Mouse (Mus musculus) ES-E14 (cell line): ENCODE results near the gene Nxn. TPM values are rescaled to one million over a fixed set of nuclear protein-coding genes. Genes with fewer than 3 reads are reported as not detected.

Experiments
- DNase-seq: peaks from one replicate; pipeline ENCODE4 v3.0.0-alpha.2; 2013; ENCODE audit warnings: low read depth, low spot score
- H3K27ac ChIP-seq: 2 replicates; pipeline ENCODE4 v1.5.1; 2012; ENCODE audit warnings: low read depth, mild to moderate bottlenecking, low read length, moderate library complexity, mixed read lengths; ENCODE audit not compliant: poor library complexity, insufficient read depth, severe bottlenecking
- H3K36me3 ChIP-seq: 2 replicates; pipeline ENCODE4 v1.6.1; 2012; ENCODE audit warnings: mild to moderate bottlenecking, low read length, moderate library complexity, mixed read lengths; ENCODE audit not compliant: control insufficient read depth, poor library complexity, insufficient read depth, severe bottlenecking
- H3K4me1 ChIP-seq, 2 experiments: fragments of 150-350 bp in 1 of 2; sonication (generic) in 1 of 2; 2 replicates each; pipeline ENCODE4 v1.6.1; 2012; ENCODE audit warnings: low read length in 2 of 2, mild to moderate bottlenecking in 1 of 2, mixed read lengths in 1 of 2; ENCODE audit not compliant: control insufficient read depth in 2 of 2, insufficient read depth in 2 of 2, poor library complexity in 1 of 2
- H3K4me3 ChIP-seq, 2 experiments: fragments of 150-350 bp in 1 of 2; sonication (generic) in 1 of 2; 2 replicates each; pipeline ENCODE4 v1.5.1; 2012; ENCODE audit warnings: low read length in 2 of 2, low read depth in 1 of 2, mild to moderate bottlenecking in 1 of 2, mixed read lengths in 1 of 2; ENCODE audit not compliant: insufficient read depth in 1 of 2, poor library complexity in 1 of 2, severe bottlenecking in 1 of 2
- H3K9ac ChIP-seq: 2 replicates; pipeline ENCODE4 v1.6.1; 2012; ENCODE audit warnings: low read depth, mild to moderate bottlenecking, low read length, mixed read lengths; ENCODE audit not compliant: poor library complexity, insufficient read depth, severe bottlenecking
- H3K9me3 ChIP-seq: fragments of 150-350 bp; sonication (generic); 2 replicates; pipeline ENCODE4 v1.6.1; 2012; ENCODE audit warnings: low read depth, mild to moderate bottlenecking, low read length; ENCODE audit not compliant: control insufficient read depth, insufficient read depth
- CHD2 ChIP-seq: IDR thresholded peaks from 2 replicates; pipeline ENCODE4 v1.6.1; 2014; ENCODE audit warnings: mild to moderate bottlenecking, low read depth, low read length, inconsistent platforms
- HCFC1 ChIP-seq: IDR thresholded peaks from 2 replicates; pipeline ENCODE4 v1.6.1; 2012; ENCODE audit warnings: low read length, inconsistent platforms, borderline replicate concordance; ENCODE audit not compliant: insufficient read depth
- MAFK ChIP-seq: IDR thresholded peaks from 2 replicates; pipeline ENCODE4 v1.6.1; 2014; ENCODE audit warnings: mild to moderate bottlenecking, low read depth, low read length, inconsistent platforms; ENCODE audit not compliant: insufficient read depth
- ZC3H11A ChIP-seq: IDR thresholded peaks from 2 replicates; pipeline ENCODE4 v1.6.1; 2012; ENCODE audit warnings: low read depth, mild to moderate bottlenecking, inconsistent platforms, low read length, borderline replicate concordance
- ZNF384 ChIP-seq: IDR thresholded peaks from 2 replicates; pipeline ENCODE4 v1.6.1; 2012; ENCODE audit warnings: low read depth, low read length, inconsistent platforms
- in situ Hi-C, 2 experiments: fragments of 600-800 bp; cut with MboI; formaldehyde crosslinking; loops; one replicate each; pipeline ENCODE4 v1.15.1; 2025; ENCODE audit warnings: low sequenced_read_pairs in 2 of 2, inconsistent platforms in 1 of 2; ENCODE audit not compliant: unreplicated experiment in 2 of 2
- total RNA-seq: library from RNA; depleted of rRNA; stranded (reverse); fragments of 300-350 nt; gene quantifications from 2 replicates; pipeline ENCODE4 v1.2.3, GENCODE M21; 2012

Gene Nxn
- total RNA-seq, 1 experiment: 48.0 TPM

DNA sequence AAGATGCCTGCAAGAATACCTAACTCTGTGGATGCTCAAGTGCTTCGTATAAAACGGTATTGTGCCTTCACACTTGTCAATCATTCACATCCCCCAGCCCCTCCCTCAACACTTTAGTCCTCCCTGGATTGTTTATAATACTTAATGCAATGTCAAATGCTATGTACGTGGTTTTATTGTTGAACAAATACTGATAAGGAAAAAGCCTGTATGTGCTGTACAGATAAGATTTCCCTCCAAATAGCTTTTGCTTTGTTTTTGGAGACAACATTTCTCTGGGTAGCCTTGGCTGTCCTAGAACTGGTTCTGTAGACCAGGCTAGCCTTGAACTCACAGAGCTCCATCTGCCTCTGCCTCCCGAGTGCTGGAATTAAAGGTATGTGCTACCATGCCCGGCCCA is 59.1 kb downstream of the Nxn start:
- Histone ChIP-seq H3K36me3 (no peaks in the 10 kb centered on the region), H3K27ac (no peak overlapping the region), H3K4me3 (no peak overlapping the region), H3K9ac (no peak overlapping the region), H3K9me3 (no peaks in the 10 kb centered on the region), H3K4me1 (peaks cover 0 to 4% of the 10 kb centered on the region in 2 experiments; a peak in 2 of 4 replicates)
- no peak for DNase-seq
- TF ChIP-seq MAFK (no peak), HCFC1 (no peak), ZNF384 (no peak), ZC3H11A (no peak), CHD2 (no peak)
- in situ Hi-C loops: no loop called here

DNA sequence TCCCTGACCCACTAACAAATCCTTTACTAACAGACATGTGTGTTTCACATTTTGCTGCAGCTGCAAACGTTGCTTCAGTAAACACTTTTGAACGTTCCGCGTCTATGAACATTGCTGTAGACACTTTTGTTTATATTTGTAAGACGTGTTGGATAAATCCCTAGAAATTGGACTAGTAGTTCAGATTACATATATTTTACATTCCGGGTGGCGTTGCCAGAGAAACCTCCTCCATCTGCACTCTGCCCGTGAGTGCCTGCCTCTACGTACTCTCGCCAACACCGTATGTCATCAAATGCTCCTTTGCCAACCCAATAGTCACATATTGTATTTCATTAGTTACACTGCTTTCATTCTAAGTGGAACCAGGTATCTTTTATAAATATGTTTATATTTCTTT is 59.8 kb downstream of the Nxn start:
- Histone ChIP-seq H3K36me3 (no peaks in the 10 kb centered on the region), H3K27ac (no peak overlapping the region), H3K4me3 (no peak overlapping the region), H3K4me1 (peaks cover 0 to 4% of the 10 kb centered on the region in 2 experiments; a peak in 2 of 4 replicates), H3K9me3 (no peaks in the 10 kb centered on the region), H3K9ac (no peak overlapping the region)
- no peak for DNase-seq
- no peak for TF ChIP-seq CHD2
- no peak for TF ChIP-seq ZNF384
- TF ChIP-seq ZC3H11A: no peak
- no peak for TF ChIP-seq MAFK
- TF ChIP-seq HCFC1: no peak
- in situ Hi-C loops: no loop called here

DNA sequence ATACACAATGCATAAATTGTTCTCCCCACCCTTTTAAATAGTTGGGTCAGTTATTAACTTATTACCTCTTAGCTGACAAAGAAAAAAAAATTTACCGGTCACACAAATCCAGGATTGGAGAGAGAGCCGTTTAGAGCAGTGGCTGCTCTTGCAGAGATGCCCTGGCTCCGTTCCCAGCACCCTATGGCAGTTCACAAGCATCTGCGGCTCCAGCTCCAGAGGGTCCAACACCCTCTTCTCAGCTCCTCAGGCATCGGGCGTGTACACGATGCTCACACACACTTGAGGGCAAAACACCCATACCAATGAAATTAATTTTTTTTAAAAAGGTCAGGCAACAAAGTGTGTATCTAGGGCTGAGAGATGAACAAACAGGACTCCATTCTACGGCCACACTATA is 60.3 kb downstream of the Nxn start:
- Histone ChIP-seq H3K9ac (no peak overlapping the region), H3K4me3 (no peak overlapping the region), H3K27ac (no peak overlapping the region), H3K9me3 (no peaks in the 10 kb centered on the region), H3K4me1 (peaks cover 0 to 4% of the 10 kb centered on the region in 2 experiments; a peak in 2 of 4 replicates), H3K36me3 (no peaks in the 10 kb centered on the region)
- in situ Hi-C loops: no loop called here
- DNase-seq: no peak
- TF ChIP-seq ZNF384 (no peak), CHD2 (no peak), MAFK (no peak), HCFC1 (no peak), ZC3H11A (no peak)

DNA sequence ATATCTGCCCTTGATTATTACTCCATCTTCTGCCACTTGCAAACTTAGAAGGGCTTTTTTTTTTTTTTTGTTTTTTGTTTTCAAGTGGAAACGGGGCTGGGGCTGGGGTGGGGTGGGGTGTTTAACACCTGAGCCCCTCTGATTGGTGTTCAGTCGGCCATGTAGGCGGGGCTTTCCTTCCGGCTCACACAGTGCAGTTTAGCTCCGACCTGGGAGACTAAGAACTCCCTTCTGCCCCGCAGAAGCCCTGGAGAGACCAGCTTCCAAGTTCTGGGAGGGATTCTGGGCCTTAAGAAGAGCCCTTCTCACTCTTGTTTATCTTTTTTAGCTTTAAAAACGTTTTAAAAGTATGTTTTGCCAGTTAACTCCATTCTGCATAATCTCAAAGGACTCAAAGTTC is 61.2 kb downstream of the Nxn start:
- no peaks in the 10 kb centered on the region for H3K9me3 ChIP-seq
- no peak for DNase-seq
- no peak overlapping the region for H3K4me3 ChIP-seq
- no peak for TF ChIP-seq HCFC1
- no peaks in the 10 kb centered on the region for H3K36me3 ChIP-seq
- no peaks in the 10 kb centered on the region; a peak in 1 of 4 replicates for H3K4me1 ChIP-seq
- in situ Hi-C loops: no loop called here
- no peak overlapping the region for H3K9ac ChIP-seq
- H3K27ac ChIP-seq: no peak overlapping the region

DNA sequence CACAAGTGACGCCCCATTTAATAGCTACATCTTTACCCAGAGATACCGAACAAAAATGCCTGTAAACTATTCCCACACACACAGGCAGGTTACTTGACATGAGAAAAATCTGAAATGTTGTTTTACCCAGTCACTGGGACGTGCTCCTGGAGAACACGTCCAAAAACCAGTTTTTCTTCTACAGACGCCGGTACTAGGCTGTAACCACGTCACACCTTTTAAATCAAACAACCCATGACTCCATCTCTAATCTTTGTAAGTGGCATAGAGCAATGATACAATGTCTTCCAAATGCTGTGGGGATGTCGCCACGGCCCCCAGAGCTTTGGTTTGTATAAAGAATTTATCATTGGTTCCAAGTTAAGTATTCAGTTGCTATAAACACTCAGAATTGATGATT is 61.7 kb downstream of the Nxn start:
- TF ChIP-seq CHD2: no peak
- no peak for TF ChIP-seq HCFC1
- no peak for DNase-seq
- Histone ChIP-seq H3K4me3 (no peak overlapping the region), H3K9ac (no peak overlapping the region), H3K27ac (no peak overlapping the region), H3K4me1 (no peaks in the 10 kb centered on the region; a peak in 2 of 4 replicates), H3K9me3 (no peaks in the 10 kb centered on the region), H3K36me3 (no peaks in the 10 kb centered on the region)
- in situ Hi-C loops: no loop called here
